Mouse (Mus musculus) E14TG2a.4 (cell line): ENCODE results near the gene H2-Ob.
"Not testable (repeated sequence)": the region's sequence is repeated elsewhere in the genome, so short reads cannot be mapped to it uniquely, and the experiment has no call there.

Experiments
- CTCF ChIP-seq: conservative IDR thresholded peaks from 2 replicates; pipeline ENCODE4 v1.5.1; 2014; ENCODE audit warnings: low read length
- NANOG ChIP-seq: IDR thresholded peaks from 2 replicates; pipeline ENCODE4 v1.6.1; 2014; ENCODE audit warnings: borderline replicate concordance, low read length, mixed read lengths
- POU5F1 ChIP-seq: IDR thresholded peaks from 2 replicates; pipeline ENCODE4 v1.6.1; 2014; ENCODE audit warnings: low read length, borderline replicate concordance

- not testable (repeated sequence) for TF ChIP-seq CTCF, POU5F1, NANOG
These were observed 18.9 kb upstream of the H2-Ob start for GRCm38 (mm10) chr17:34219801-34220200.
